Mouse (Mus musculus): ENCODE measurements around the gene Sct. TPM values are rescaled to one million over a fixed set of nuclear protein-coding genes. Genes with fewer than 3 reads are reported as not detected.

Gene Sct
- total and polyA plus RNA-seq, 3 experiments, result not detected

GRCm38 (mm10) chr7:141324686-141325085 is 45.8 kb upstream of the Sct start:
- intact Hi-C loops (cut with DNase I), result loop anchor here (5.0 kb wide), 1 partner anchor 57 kb away; the partner anchor contains the start of gene Irf7
- TF ChIP-seq CTCF (IDR thresholded peaks at IDR 0.05), result no peak
- no peak for TF ChIP-seq EP300 (IDR thresholded peaks at IDR 0.05; ENCODE audit: insufficient read depth, low read depth, low read length)
- TF ChIP-seq POLR2A (IDR thresholded peaks at IDR 0.05; ENCODE audit: insufficient read depth, low read depth, low read length), result no peak
- H3K4me3 ChIP-seq, result no peak overlapping the region

GRCm38 (mm10) chr7:141319446-141319845 is 40.5 kb upstream of the Sct start:
- H3K27ac ChIP-seq, result no peak overlapping the region
- no peaks in the 10 kb centered on the region for H3K4me1 ChIP-seq (ENCODE audit: control insufficient read depth, insufficient read depth, low read length)
- no peaks in the 10 kb centered on the region; the same call in 1 of the 2 replicates for H3K36me3 ChIP-seq (ENCODE audit: control insufficient read depth, insufficient read depth, low read length)
- 81% methylated on average over 2 of the region's 2 CpGs for WGBS
- H3K4me3 ChIP-seq, result no peak overlapping the region
- H3K79me2 ChIP-seq (replicated peaks; ENCODE audit: control insufficient read depth, insufficient read depth, low read length), result no peaks in the 10 kb centered on the region
- no peaks in the 10 kb centered on the region for H3K27me3 ChIP-seq (ENCODE audit: control insufficient read depth, insufficient read depth, low read length)
- TF ChIP-seq CTCF (IDR thresholded peaks at IDR 0.05) (no peak), POLR2A (IDR thresholded peaks at IDR 0.05; ENCODE audit: insufficient read depth, low read depth, low read length) (no peak), EP300 (IDR thresholded peaks at IDR 0.05; ENCODE audit: insufficient read depth, low read depth, low read length) (no peak)
- intact Hi-C loops (cut with DNase I), result no loop called here
- no peak for DNase-seq
- H3K9ac ChIP-seq (ENCODE audit: low read depth, low read length), result no peak overlapping the region

More at GRCm38 (mm10) chr7:141324686-141325085, 45.8 kb upstream of the Sct start:
- no peaks in the 10 kb centered on the region for H3K36me3 ChIP-seq (ENCODE audit: control insufficient read depth, insufficient read depth, low read length)
- no peak overlapping the region for H3K9ac ChIP-seq (ENCODE audit: low read depth, low read length)
- peaks cover 3% of the 10 kb centered on the region for H3K79me2 ChIP-seq (replicated peaks; ENCODE audit: control insufficient read depth, insufficient read depth, low read length)
- H3K4me1 ChIP-seq (ENCODE audit: control insufficient read depth, insufficient read depth, low read length), result peaks cover 11% of the 10 kb centered on the region
- no peaks in the 10 kb centered on the region for H3K27me3 ChIP-seq (ENCODE audit: control insufficient read depth, insufficient read depth, low read length)
- DNase-seq, result no peak
- H3K27ac ChIP-seq, result no peak overlapping the region
- 70% methylated on average over 1 of the region's 1 CpGs for WGBS

GRCm38 (mm10) chr7:141317619-141318132 is 38.7 kb upstream of the Sct start:
- H3K79me2 ChIP-seq (replicated peaks; ENCODE audit: control insufficient read depth, insufficient read depth, low read length), result no peaks in the 10 kb centered on the region
- H3K9ac ChIP-seq (ENCODE audit: low read depth, low read length), result no peak overlapping the region
- no peak for DNase-seq
- intact Hi-C loops (cut with DNase I), result no loop called here
- no peaks in the 10 kb centered on the region for H3K4me1 ChIP-seq (ENCODE audit: control insufficient read depth, insufficient read depth, low read length)
- H3K27ac ChIP-seq, result no peak overlapping the region
- no peak overlapping the region for H3K4me3 ChIP-seq
- TF ChIP-seq POLR2A (IDR thresholded peaks at IDR 0.05; ENCODE audit: insufficient read depth, low read depth, low read length), result no peak
- no peak for TF ChIP-seq EP300 (IDR thresholded peaks at IDR 0.05; ENCODE audit: insufficient read depth, low read depth, low read length)
- TF ChIP-seq CTCF (IDR thresholded peaks at IDR 0.05), result no peak
- no peaks in the 10 kb centered on the region for H3K27me3 ChIP-seq (ENCODE audit: control insufficient read depth, insufficient read depth, low read length)
- no peaks in the 10 kb centered on the region; the same call in 1 of the 2 replicates for H3K36me3 ChIP-seq (ENCODE audit: control insufficient read depth, insufficient read depth, low read length)
- WGBS, result 62% methylated on average over 1 of the region's 1 CpGs

- Histone ChIP-seq H3K27ac (no peak overlapping the region), H3K36me3 (ENCODE audit: control insufficient read depth, insufficient read depth, low read length) (no peaks in the 10 kb centered on the region; the same call in 1 of the 2 replicates), H3K79me2 (replicated peaks; ENCODE audit: control insufficient read depth, insufficient read depth, low read length) (no peaks in the 10 kb centered on the region), H3K4me1 (ENCODE audit: control insufficient read depth, insufficient read depth, low read length) (no peaks in the 10 kb centered on the region), H3K27me3 (ENCODE audit: control insufficient read depth, insufficient read depth, low read length) (no peaks in the 10 kb centered on the region), H3K4me3 (no peak overlapping the region), H3K9ac (ENCODE audit: low read depth, low read length) (no peak overlapping the region)
- TF ChIP-seq CTCF (IDR thresholded peaks at IDR 0.05) (peak; percentile 56), EP300 (IDR thresholded peaks at IDR 0.05; ENCODE audit: insufficient read depth, low read depth, low read length) (no peak)
- WGBS, result 79% methylated on average over 5 of the region's 5 CpGs
- DNase-seq, result peak in 1 of 2 experiments; percentile 27
- intact Hi-C loops (cut with DNase I), result no loop called here
Observed at GRCm38 (mm10) chr7:141315974-141316373, 37.0 kb upstream of the Sct start.

GRCm38 (mm10) chr7:141315076-141315475 is 36.1 kb upstream of the Sct start:
- H3K27ac ChIP-seq, result no peak overlapping the region
- H3K4me3 ChIP-seq, result no peak overlapping the region
- no peak for DNase-seq
- H3K79me2 ChIP-seq (replicated peaks; ENCODE audit: control insufficient read depth, insufficient read depth, low read length), result no peaks in the 10 kb centered on the region
- no peak overlapping the region for H3K9ac ChIP-seq (ENCODE audit: low read depth, low read length)
- no peaks in the 10 kb centered on the region for H3K4me1 ChIP-seq (ENCODE audit: control insufficient read depth, insufficient read depth, low read length)
- TF ChIP-seq EP300 (IDR thresholded peaks at IDR 0.05; ENCODE audit: insufficient read depth, low read depth, low read length), result no peak
- intact Hi-C loops (cut with DNase I), result no loop called here
- WGBS, result 83% methylated on average over 8 of the region's 8 CpGs
- no peaks in the 10 kb centered on the region; the same call in 1 of the 2 replicates for H3K36me3 ChIP-seq (ENCODE audit: control insufficient read depth, insufficient read depth, low read length)
- no peaks in the 10 kb centered on the region for H3K27me3 ChIP-seq (ENCODE audit: control insufficient read depth, insufficient read depth, low read length)

GRCm38 (mm10) chr7:141314416-141314815 is 35.5 kb upstream of the Sct start:
- no peak for DNase-seq
- no peak overlapping the region for H3K4me3 ChIP-seq
- no peaks in the 10 kb centered on the region for H3K79me2 ChIP-seq (replicated peaks; ENCODE audit: control insufficient read depth, insufficient read depth, low read length)
- intact Hi-C loops (cut with DNase I), result no loop called here
- H3K36me3 ChIP-seq (ENCODE audit: control insufficient read depth, insufficient read depth, low read length), result no peaks in the 10 kb centered on the region; the same call in 1 of the 2 replicates
- no peaks in the 10 kb centered on the region for H3K4me1 ChIP-seq (ENCODE audit: control insufficient read depth, insufficient read depth, low read length)
- no peak overlapping the region for H3K27ac ChIP-seq
- no peak overlapping the region for H3K9ac ChIP-seq (ENCODE audit: low read depth, low read length)
- TF ChIP-seq EP300 (IDR thresholded peaks at IDR 0.05; ENCODE audit: insufficient read depth, low read depth, low read length) (no peak), CTCF (IDR thresholded peaks at IDR 0.05) (no peak), POLR2A (IDR thresholded peaks at IDR 0.05; ENCODE audit: insufficient read depth, low read depth, low read length) (no peak)
- no peaks in the 10 kb centered on the region for H3K27me3 ChIP-seq (ENCODE audit: control insufficient read depth, insufficient read depth, low read length)
- 79% methylated on average over 2 of the region's 2 CpGs for WGBS
